Mouse (Mus musculus): ENCODE measurements at regions not wholly inside any gene's neighbourhood (a gene's known extent, or its start where the extent isn't known, plus 50 kb on each side); places are given as distances from the start of the nearest gene placed in this dataset.

- Histone ChIP-seq H3K9me3 (replicated peaks; ENCODE audit: control insufficient read depth, low read length) (no peaks in the 10 kb centered on the region), H3K27me3 (replicated peaks; ENCODE audit: control insufficient read depth, insufficient read depth, low read length) (no peaks in the 10 kb centered on the region), H3K4me3 (ENCODE audit: low read depth, low read length) (peak overlapping the region; percentile 10), H3K9ac (ENCODE audit: low read length) (peak overlapping the region; percentile 18; the same call in 1 of the 2 replicates), H3K27ac (ENCODE audit: low read depth, low read length) (no peak overlapping the region), H3K4me2 (ENCODE audit: low read length) (peak overlapping the region; percentile 40), H3K4me1 (ENCODE audit: control insufficient read depth, insufficient read depth, low read length) (0 out of 2 replicates have a peak, but pooled peaks cover 3% of the 10 kb centered on the region), H3K36me3 (ENCODE audit: control insufficient read depth, insufficient read depth, low read length) (no peaks in the 10 kb centered on the region)
- 0 out of 2 replicates have a peak, but pooled peaks have one; percentile 12 for ATAC-seq
- 2% methylated on average over 18 of the region's 18 CpGs for WGBS
- peak; percentile 24 for DNase-seq (ENCODE audit: low spot score)
Observed at GRCm38 (mm10) chr2:172613891-172614391, 64.5 kb downstream of the Tfap2c start.

- 36% methylated on average over 2 of the region's 2 CpGs for WGBS
- ATAC-seq, result no peak
- H3K9ac ChIP-seq (ENCODE audit: low read length), result no peak overlapping the region
Observed at GRCm38 (mm10) chr2:172615148-172615547, 65.8 kb downstream of the Tfap2c start.

GRCm38 (mm10) chr2:172615582-172615981 lies 66.2 kb downstream of the Tfap2c start:
- Histone ChIP-seq H3K4me2 (ENCODE audit: low read length) (no peak overlapping the region), H3K9ac (ENCODE audit: low read length) (no peak overlapping the region), H3K4me1 (ENCODE audit: control insufficient read depth, insufficient read depth, low read length) (0 out of 2 replicates have a peak, but pooled peaks cover 3% of the 10 kb centered on the region), H3K4me3 (ENCODE audit: low read depth, low read length) (no peak overlapping the region), H3K27ac (ENCODE audit: low read depth, low read length) (no peak overlapping the region), H3K36me3 (ENCODE audit: control insufficient read depth, insufficient read depth, low read length) (no peaks in the 10 kb centered on the region), H3K9me3 (replicated peaks; ENCODE audit: control insufficient read depth, low read length) (no peaks in the 10 kb centered on the region), H3K27me3 (replicated peaks; ENCODE audit: control insufficient read depth, insufficient read depth, low read length) (no peaks in the 10 kb centered on the region)
- WGBS, result 23% methylated on average over 4 of the region's 4 CpGs
- ATAC-seq (no peak), DNase-seq (ENCODE audit: low spot score) (no peak)

More at GRCm38 (mm10) chr2:172615148-172615547, 65.8 kb downstream of the Tfap2c start:
- Histone ChIP-seq H3K27me3 (replicated peaks; ENCODE audit: control insufficient read depth, insufficient read depth, low read length) (no peaks in the 10 kb centered on the region), H3K4me3 (ENCODE audit: low read depth, low read length) (no peak overlapping the region), H3K36me3 (ENCODE audit: control insufficient read depth, insufficient read depth, low read length) (no peaks in the 10 kb centered on the region), H3K9me3 (replicated peaks; ENCODE audit: control insufficient read depth, low read length) (no peaks in the 10 kb centered on the region), H3K4me1 (ENCODE audit: control insufficient read depth, insufficient read depth, low read length) (0 out of 2 replicates have a peak, but pooled peaks cover 3% of the 10 kb centered on the region), H3K4me2 (ENCODE audit: low read length) (no peak overlapping the region), H3K27ac (ENCODE audit: low read depth, low read length) (no peak overlapping the region)
- DNase-seq (ENCODE audit: low spot score), result no peak

GRCm38 (mm10) chr2:172619168-172619567 lies 69.8 kb downstream of the Tfap2c start:
- DNase-seq (ENCODE audit: low spot score), result no peak
- H3K36me3 ChIP-seq (ENCODE audit: control insufficient read depth, insufficient read depth, low read length), result no peaks in the 10 kb centered on the region
- no peaks in the 10 kb centered on the region for H3K9me3 ChIP-seq (replicated peaks; ENCODE audit: control insufficient read depth, low read length)
- WGBS, result 80% methylated on average over 7 of the region's 7 CpGs
- no peak overlapping the region for H3K9ac ChIP-seq (ENCODE audit: low read length)
- H3K27me3 ChIP-seq (replicated peaks; ENCODE audit: control insufficient read depth, insufficient read depth, low read length), result no peaks in the 10 kb centered on the region
- no peak overlapping the region for H3K27ac ChIP-seq (ENCODE audit: low read depth, low read length)
- peaks cover 4% of the 10 kb centered on the region; the same call in 1 of the 2 replicates for H3K4me1 ChIP-seq (ENCODE audit: control insufficient read depth, insufficient read depth, low read length)
- no peak for ATAC-seq
- no peak overlapping the region for H3K4me3 ChIP-seq (ENCODE audit: low read depth, low read length)
- H3K4me2 ChIP-seq (ENCODE audit: low read length), result no peak overlapping the region

- no peak for ATAC-seq
- Histone ChIP-seq H3K4me1 (ENCODE audit: control insufficient read depth, insufficient read depth, low read length) (peaks cover 4% of the 10 kb centered on the region; the same call in 1 of the 2 replicates), H3K9me3 (replicated peaks; ENCODE audit: control insufficient read depth, low read length) (no peaks in the 10 kb centered on the region), H3K27ac (ENCODE audit: low read depth, low read length) (no peak overlapping the region), H3K4me2 (ENCODE audit: low read length) (no peak overlapping the region), H3K27me3 (replicated peaks; ENCODE audit: control insufficient read depth, insufficient read depth, low read length) (no peaks in the 10 kb centered on the region), H3K4me3 (ENCODE audit: low read depth, low read length) (no peak overlapping the region), H3K9ac (ENCODE audit: low read length) (no peak overlapping the region), H3K36me3 (ENCODE audit: control insufficient read depth, insufficient read depth, low read length) (no peaks in the 10 kb centered on the region)
- WGBS, result 77% methylated on average over 5 of the region's 5 CpGs
- no peak for DNase-seq (ENCODE audit: low spot score)
Observed at GRCm38 (mm10) chr2:172620001-172620400, 70.6 kb downstream of the Tfap2c start.

GRCm38 (mm10) chr2:172623707-172624106 lies 74.3 kb downstream of the Tfap2c start:
- no peak overlapping the region for H3K27ac ChIP-seq (ENCODE audit: low read depth, low read length)
- DNase-seq (ENCODE audit: low spot score) (peak; percentile 37), ATAC-seq (no peak)
- no peak overlapping the region for H3K4me3 ChIP-seq (ENCODE audit: low read depth, low read length)
- 12% methylated on average over 14 of the region's 14 CpGs for WGBS
- H3K9me3 ChIP-seq (replicated peaks; ENCODE audit: control insufficient read depth, low read length), result no peaks in the 10 kb centered on the region
- peaks cover 4% of the 10 kb centered on the region; the same call in 1 of the 2 replicates for H3K4me1 ChIP-seq (ENCODE audit: control insufficient read depth, insufficient read depth, low read length)
- H3K9ac ChIP-seq (ENCODE audit: low read length), result no peak overlapping the region
- peak overlapping the region; percentile 3; the same call in 1 of the 2 replicates for H3K4me2 ChIP-seq (ENCODE audit: low read length)
- no peaks in the 10 kb centered on the region for H3K36me3 ChIP-seq (ENCODE audit: control insufficient read depth, insufficient read depth, low read length)
- H3K27me3 ChIP-seq (replicated peaks; ENCODE audit: control insufficient read depth, insufficient read depth, low read length), result no peaks in the 10 kb centered on the region

GRCm38 (mm10) chr2:172627353-172628306 lies 78.2 kb downstream of the Tfap2c start:
- DNase-seq (ENCODE audit: low spot score), result peak; percentile 36
- Histone ChIP-seq H3K4me2 (ENCODE audit: low read length) (no peak overlapping the region), H3K27me3 (replicated peaks; ENCODE audit: control insufficient read depth, insufficient read depth, low read length) (no peaks in the 10 kb centered on the region), H3K36me3 (ENCODE audit: control insufficient read depth, insufficient read depth, low read length) (no peaks in the 10 kb centered on the region), H3K4me1 (ENCODE audit: control insufficient read depth, insufficient read depth, low read length) (peaks cover 4% of the 10 kb centered on the region; the same call in 1 of the 2 replicates), H3K27ac (ENCODE audit: low read depth, low read length) (no peak overlapping the region), H3K4me3 (ENCODE audit: low read depth, low read length) (no peak overlapping the region), H3K9ac (ENCODE audit: low read length) (no peak overlapping the region), H3K9me3 (replicated peaks; ENCODE audit: control insufficient read depth, low read length) (no peaks in the 10 kb centered on the region)
- 50% methylated on average over 20 of the region's 20 CpGs for WGBS
- peak; percentile 44; the same call in 1 of the 2 replicates for ATAC-seq

GRCm38 (mm10) chr2:172630333-172630732 lies 80.9 kb downstream of the Tfap2c start:
- H3K4me2 ChIP-seq (ENCODE audit: low read length), result no peak overlapping the region
- 69% methylated on average over 3 of the region's 3 CpGs for WGBS
- DNase-seq (ENCODE audit: low spot score) (no peak), ATAC-seq (no peak)
- H3K27ac ChIP-seq (ENCODE audit: low read depth, low read length), result no peak overlapping the region
- no peaks in the 10 kb centered on the region for H3K27me3 ChIP-seq (replicated peaks; ENCODE audit: control insufficient read depth, insufficient read depth, low read length)
- no peaks in the 10 kb centered on the region for H3K36me3 ChIP-seq (ENCODE audit: control insufficient read depth, insufficient read depth, low read length)
- no peak overlapping the region for H3K4me3 ChIP-seq (ENCODE audit: low read depth, low read length)
- no peaks in the 10 kb centered on the region for H3K4me1 ChIP-seq (ENCODE audit: control insufficient read depth, insufficient read depth, low read length)
- H3K9me3 ChIP-seq (replicated peaks; ENCODE audit: control insufficient read depth, low read length), result no peaks in the 10 kb centered on the region
- no peak overlapping the region for H3K9ac ChIP-seq (ENCODE audit: low read length)
